Mouse (Mus musculus) left cerebral cortex, adult 2 months (tissue): ENCODE results near the gene Pdzd4. TPM values are rescaled to one million over a fixed set of nuclear protein-coding genes. Genes with fewer than 3 reads are reported as not detected.

Source experiments
- DNase-seq, 2 experiments: peaks; one replicate each; pipeline ENCODE4 v3.0.0; 2021 to 2022; ENCODE audit warnings: low spot score in 2 of 2, mixed read lengths in 1 of 2; ENCODE audit errors: extremely low spot score in 1 of 2
- H3K27ac ChIP-seq: fragments of 200-600 bp; 2 replicates; pipeline ENCODE4 v1.8.1; 2022
- H3K4me3 ChIP-seq: fragments of 200-600 bp; 2 replicates; pipeline ENCODE4 v1.8.1; 2022
- CTCF ChIP-seq: fragments of 200-600 bp; IDR thresholded peaks from 2 replicates; pipeline ENCODE4 v1.8.1; 2022; ENCODE audit warnings: antibody characterized with exemption, mild to moderate bottlenecking, moderate library complexity
- intact Hi-C: fragments of 180-260 bp; cut with DNase I; formaldehyde crosslinking; loops from one replicate; pipeline ENCODE4 v1.15.1; 2025
- long read RNA-seq, 2 experiments: library from polyadenylated mRNA; stranded (forward); transcript quantifications; one replicate each; pipeline ENCODE4 v2.0.0; 2021; ENCODE audit warnings: borderline mapping rate in 2 of 2
- total RNA-seq, 2 experiments: library from RNA; stranded (reverse); gene quantifications; 2 replicates each; pipeline ENCODE4 v1.2.3; 2021

Pdzd4 gene
- 100 to 1,000 TPM; 110 to 119 TPM for total RNA-seq
- long read RNA-seq, experiment 1, partial matches to known transcripts: 0 of 5 reads
- long read RNA-seq, experiment 1, other reads (novel, unspliced or antisense): 5 of 5 reads
- long read RNA-seq, experiment 2, partial matches to known transcripts: 0 of 4 reads
- long read RNA-seq, experiment 2, other reads (novel, unspliced or antisense): 2 of 4 reads

- TF ChIP-seq CTCF: no peak
- intact Hi-C loops: no loop called here
- Histone ChIP-seq H3K4me3 (peak within 1 kb of the TSS; percentile 54), H3K27ac (peak within 1 kb of the TSS; percentile 89)
- peak; percentile 48 to 68 for DNase-seq
Observed at GRCm38 (mm10) chrX:73824185-73825151, at the start of gene Pdzd4. Gene Pdzd4, minus strand, starts transcription at chrX:73824969.

GRCm38 (mm10) chrX:73871956-73872355, 47.2 kb upstream of the Pdzd4 start:
- no peak for TF ChIP-seq CTCF
- intact Hi-C loops: no loop called here
- no peak overlapping the region for H3K4me3 ChIP-seq
- no peak overlapping the region for H3K27ac ChIP-seq
- no peak for DNase-seq

- no peak overlapping the region for H3K27ac ChIP-seq
- no peak for DNase-seq
- intact Hi-C loops: no loop called here
- no peak overlapping the region for H3K4me3 ChIP-seq
- no peak for TF ChIP-seq CTCF
Observed at GRCm38 (mm10) chrX:73871474-73871873, 46.7 kb upstream of the Pdzd4 start.

- no peak for DNase-seq
- intact Hi-C loops: no loop called here
- Histone ChIP-seq H3K27ac (no peak overlapping the region), H3K4me3 (no peak overlapping the region)
- TF ChIP-seq CTCF: no peak
Observed at GRCm38 (mm10) chrX:73869334-73869733, 44.6 kb upstream of the Pdzd4 start.

- Histone ChIP-seq H3K4me3 (no peak overlapping the region), H3K27ac (no peak overlapping the region)
- intact Hi-C loops: no loop called here
- no peak for TF ChIP-seq CTCF
- no peak for DNase-seq
Observed at GRCm38 (mm10) chrX:73867852-73868251, 43.1 kb upstream of the Pdzd4 start.

GRCm38 (mm10) chrX:73867256-73867655, 42.5 kb upstream of the Pdzd4 start:
- intact Hi-C loops: no loop called here
- no peak for TF ChIP-seq CTCF
- Histone ChIP-seq H3K4me3 (no peak overlapping the region), H3K27ac (no peak overlapping the region)
- DNase-seq: no peak

GRCm38 (mm10) chrX:73864692-73865091, 39.9 kb upstream of the Pdzd4 start:
- no peak overlapping the region for H3K27ac ChIP-seq
- intact Hi-C loops: no loop called here
- no peak for DNase-seq
- no peak overlapping the region for H3K4me3 ChIP-seq
- no peak for TF ChIP-seq CTCF

- intact Hi-C loops: no loop called here
- no peak for DNase-seq
- no peak overlapping the region for H3K4me3 ChIP-seq
- TF ChIP-seq CTCF: no peak
- no peak overlapping the region for H3K27ac ChIP-seq
Observed at GRCm38 (mm10) chrX:73855087-73855408, 30.3 kb upstream of the Pdzd4 start.

GRCm38 (mm10) chrX:73854326-73855086, 29.7 kb upstream of the Pdzd4 start:
- TF ChIP-seq CTCF: no peak

GRCm38 (mm10) chrX:73836691-73837090, 11.9 kb upstream of the Pdzd4 start:
- TF ChIP-seq CTCF: no peak
- intact Hi-C loops: no loop called here
- H3K4me3 ChIP-seq: no peak overlapping the region
- H3K27ac ChIP-seq: no peak overlapping the region
- no peak for DNase-seq

More at GRCm38 (mm10) chrX:73854326-73855086, 29.7 kb upstream of the Pdzd4 start:
- intact Hi-C loops: no loop called here
- no peak overlapping the region for H3K27ac ChIP-seq
- no peak overlapping the region for H3K4me3 ChIP-seq
- no peak for DNase-seq

- Histone ChIP-seq H3K4me3 (no peak overlapping the region), H3K27ac (no peak overlapping the region)
- no peak for DNase-seq
- no peak for TF ChIP-seq CTCF
- intact Hi-C loops: no loop called here
Observed at GRCm38 (mm10) chrX:73835731-73836130, 11.0 kb upstream of the Pdzd4 start.

- no peak for DNase-seq
- Histone ChIP-seq H3K27ac (no peak overlapping the region; the same call in 1 of the 2 replicates), H3K4me3 (peak overlapping the region; percentile 54)
- TF ChIP-seq CTCF: no peak
- intact Hi-C loops: no loop called here
Observed at GRCm38 (mm10) chrX:73823747-73824146, 1.0 kb downstream of the Pdzd4 start.
